Mouse (Mus musculus) hindbrain, embryonic 13.5 days (tissue): ENCODE measurements around the gene Igsf10. TPM values are rescaled to one million over a fixed set of nuclear protein-coding genes. Genes with fewer than 3 reads are reported as not detected.

ENCODE experiments used
- ATAC-seq: fragments of 200-750 bp; cut with Nextera tagmentation; 2 replicates; pipeline ENCODE4 v1.8.0; 2017; ENCODE audit warnings: moderate TSS enrichment; ENCODE audit not compliant: low FRiP score
- H3K27ac ChIP-seq: fragments of 300-500 bp; sonication (generic); 2 replicates; pipeline ENCODE4 v1.5.1; 2015; ENCODE audit warnings: inconsistent platforms, mild to moderate bottlenecking, moderate library complexity
- H3K27me3 ChIP-seq: fragments of 300-500 bp; sonication (generic); 2 replicates; pipeline ENCODE4 v1.6.1; 2015; ENCODE audit warnings: mild to moderate bottlenecking, inconsistent platforms
- H3K36me3 ChIP-seq: fragments of 300-500 bp; sonication (generic); 2 replicates; pipeline ENCODE4 v1.6.1; 2015; ENCODE audit warnings: mild to moderate bottlenecking, inconsistent platforms
- H3K4me1 ChIP-seq: fragments of 300-500 bp; sonication (generic); replicated peaks from 2 replicates; pipeline ENCODE4 v1.6.1; 2015; ENCODE audit warnings: inconsistent platforms
- H3K4me2 ChIP-seq: fragments of 300-500 bp; sonication (generic); 2 replicates; pipeline ENCODE4 v1.6.1; 2015; ENCODE audit warnings: inconsistent platforms, mild to moderate bottlenecking, moderate library complexity
- H3K4me3 ChIP-seq: fragments of 300-500 bp; sonication (generic); 2 replicates; pipeline ENCODE4 v1.5.1; 2015; ENCODE audit warnings: mild to moderate bottlenecking, inconsistent platforms
- H3K9ac ChIP-seq: fragments of 300-500 bp; sonication (generic); 2 replicates; pipeline ENCODE4 v1.6.1; 2015; ENCODE audit warnings: mild to moderate bottlenecking, inconsistent platforms
- H3K9me3 ChIP-seq: fragments of 300-500 bp; sonication (generic); 2 replicates; pipeline ENCODE4 v1.6.1; 2016; ENCODE audit warnings: inconsistent platforms
- WGBS: fragments of 180-500 bp; shearing (Covaris S2); methylation state at CpG from one replicate; pipeline ENCODE4 v1.1.7; 2015; 5-methylcytosine and 5-hydroxymethylcytosine counted together
- polyA plus RNA-seq: library from polyadenylated mRNA; unstranded; fragments of >200 nt; fragmentation: Nextera tagmentation; extraction: Ambion mirVana; gene quantifications from 2 replicates; pipeline ENCODE4 v1.2.1, GENCODE M21; 2015

Igsf10 gene
- polyA plus RNA-seq, 1 experiment from 2014 or later, result 3.3 TPM

GRCm38 (mm10) chr3:59321278-59321876 lies 22.8 kb downstream of the Igsf10 start:
- no peak overlapping the region for H3K4me2 ChIP-seq
- no peak; the same call in 1 of the 2 replicates for ATAC-seq
- no peaks in the 10 kb centered on the region for H3K27me3 ChIP-seq
- H3K4me3 ChIP-seq, result no peak overlapping the region
- peaks cover 18% of the 10 kb centered on the region; the same call in 1 of the 2 replicates for H3K36me3 ChIP-seq
- no peaks in the 10 kb centered on the region for H3K4me1 ChIP-seq
- 49% methylated on average over 7 of the region's 7 CpGs for WGBS
- no peak overlapping the region for H3K27ac ChIP-seq
- H3K9ac ChIP-seq, result no peak overlapping the region
- no peaks in the 10 kb centered on the region for H3K9me3 ChIP-seq

GRCm38 (mm10) chr3:59316077-59316476 lies 28.1 kb downstream of the Igsf10 start:
- no peak overlapping the region for H3K4me3 ChIP-seq
- no peaks in the 10 kb centered on the region for H3K27me3 ChIP-seq
- no peak for ATAC-seq
- H3K9me3 ChIP-seq, result no peaks in the 10 kb centered on the region
- H3K4me1 ChIP-seq, result no peaks in the 10 kb centered on the region; the same call in 1 of the 2 replicates
- 70% methylated on average over 7 of the region's 7 CpGs for WGBS
- no peak overlapping the region for H3K9ac ChIP-seq
- no peak overlapping the region for H3K27ac ChIP-seq
- peaks cover 18% of the 10 kb centered on the region; the same call in 1 of the 2 replicates for H3K36me3 ChIP-seq
- H3K4me2 ChIP-seq, result no peak overlapping the region

GRCm38 (mm10) chr3:59312610-59313009 lies 31.6 kb downstream of the Igsf10 start:
- H3K9ac ChIP-seq, result no peak overlapping the region
- no peak overlapping the region for H3K27ac ChIP-seq
- no peaks in the 10 kb centered on the region; the same call in 1 of the 2 replicates for H3K36me3 ChIP-seq
- H3K27me3 ChIP-seq, result no peaks in the 10 kb centered on the region
- no peaks in the 10 kb centered on the region; the same call in 1 of the 2 replicates for H3K4me1 ChIP-seq
- H3K4me3 ChIP-seq, result no peak overlapping the region
- H3K9me3 ChIP-seq, result no peaks in the 10 kb centered on the region
- no peak overlapping the region for H3K4me2 ChIP-seq
- ATAC-seq, result no peak
- 88% methylated on average over 10 of the region's 10 CpGs for WGBS

GRCm38 (mm10) chr3:59305518-59305917 lies 38.7 kb downstream of the Igsf10 start:
- Histone ChIP-seq H3K4me3 (no peak overlapping the region), H3K4me1 (no peaks in the 10 kb centered on the region), H3K4me2 (no peak overlapping the region), H3K9me3 (no peaks in the 10 kb centered on the region), H3K27ac (no peak overlapping the region), H3K9ac (no peak overlapping the region), H3K36me3 (peaks cover 6% of the 10 kb centered on the region; the same call in 1 of the 2 replicates), H3K27me3 (no peaks in the 10 kb centered on the region)
- WGBS, result 90% methylated on average over 2 of the region's 2 CpGs
- no peak for ATAC-seq

GRCm38 (mm10) chr3:59304944-59305343 lies 39.2 kb downstream of the Igsf10 start:
- WGBS, result 97% methylated on average over 5 of the region's 5 CpGs
- Histone ChIP-seq H3K27ac (no peak overlapping the region), H3K4me2 (no peak overlapping the region), H3K4me1 (no peaks in the 10 kb centered on the region), H3K9ac (no peak overlapping the region), H3K4me3 (no peak overlapping the region), H3K36me3 (peaks cover 6% of the 10 kb centered on the region; the same call in 1 of the 2 replicates), H3K27me3 (no peaks in the 10 kb centered on the region), H3K9me3 (no peaks in the 10 kb centered on the region)
- ATAC-seq, result no peak

GRCm38 (mm10) chr3:59297653-59298052 lies 46.5 kb downstream of the Igsf10 start:
- Histone ChIP-seq H3K27me3 (no peaks in the 10 kb centered on the region), H3K36me3 (no peaks in the 10 kb centered on the region), H3K4me3 (no peak overlapping the region), H3K4me2 (no peak overlapping the region), H3K9ac (no peak overlapping the region), H3K4me1 (no peaks in the 10 kb centered on the region), H3K27ac (no peak overlapping the region), H3K9me3 (no peaks in the 10 kb centered on the region)
- 88% methylated on average over 16 of the region's 16 CpGs for WGBS
- ATAC-seq, result no peak

GRCm38 (mm10) chr3:59296563-59297130 lies 47.5 kb downstream of the Igsf10 start:
- no peaks in the 10 kb centered on the region for H3K9me3 ChIP-seq
- no peaks in the 10 kb centered on the region for H3K36me3 ChIP-seq
- no peak overlapping the region for H3K27ac ChIP-seq
- no peak overlapping the region for H3K4me2 ChIP-seq
- H3K4me3 ChIP-seq, result no peak overlapping the region
- no peaks in the 10 kb centered on the region for H3K27me3 ChIP-seq
- no peak for ATAC-seq
- no peak overlapping the region for H3K9ac ChIP-seq
- 96% methylated on average over 5 of the region's 5 CpGs for WGBS
- no peaks in the 10 kb centered on the region for H3K4me1 ChIP-seq

GRCm38 (mm10) chr3:59295699-59296562 lies 48.3 kb downstream of the Igsf10 start:
- Histone ChIP-seq H3K9me3 (no peaks in the 10 kb centered on the region), H3K4me2 (no peak overlapping the region), H3K9ac (no peak overlapping the region), H3K4me1 (no peaks in the 10 kb centered on the region), H3K4me3 (no peak overlapping the region), H3K27me3 (no peaks in the 10 kb centered on the region), H3K36me3 (no peaks in the 10 kb centered on the region), H3K27ac (no peak overlapping the region)
- 94% methylated on average over 16 of the region's 16 CpGs for WGBS
- ATAC-seq, result no peak

- ATAC-seq, result no peak
- H3K36me3 ChIP-seq, result no peaks in the 10 kb centered on the region
- H3K9me3 ChIP-seq, result no peaks in the 10 kb centered on the region
- H3K4me1 ChIP-seq, result no peaks in the 10 kb centered on the region
- 78% methylated on average over 5 of the region's 5 CpGs for WGBS
- H3K4me2 ChIP-seq, result no peak overlapping the region
- H3K9ac ChIP-seq, result no peak overlapping the region
- H3K4me3 ChIP-seq, result no peak overlapping the region
- no peak overlapping the region for H3K27ac ChIP-seq
- H3K27me3 ChIP-seq, result no peaks in the 10 kb centered on the region
Measured at GRCm38 (mm10) chr3:59293437-59294199, 50.6 kb downstream of the Igsf10 start.

- Histone ChIP-seq H3K9ac (no peak overlapping the region), H3K36me3 (no peaks in the 10 kb centered on the region), H3K27me3 (no peaks in the 10 kb centered on the region), H3K27ac (no peak overlapping the region), H3K9me3 (no peaks in the 10 kb centered on the region), H3K4me1 (no peaks in the 10 kb centered on the region), H3K4me2 (no peak overlapping the region), H3K4me3 (no peak overlapping the region)
- WGBS, result 85% methylated on average over 2 of the region's 2 CpGs
- no peak for ATAC-seq
Measured at GRCm38 (mm10) chr3:59290551-59290950, 53.6 kb downstream of the Igsf10 start.

GRCm38 (mm10) chr3:59278620-59279019 lies 65.6 kb downstream of the Igsf10 start:
- ATAC-seq, result no peak
- no peaks in the 10 kb centered on the region for H3K9me3 ChIP-seq
- H3K27ac ChIP-seq, result no peak overlapping the region
- peaks cover 11% of the 10 kb centered on the region for H3K36me3 ChIP-seq
- no peak overlapping the region for H3K4me3 ChIP-seq
- no peak overlapping the region for H3K9ac ChIP-seq
- H3K4me2 ChIP-seq, result no peak overlapping the region
- H3K27me3 ChIP-seq, result no peaks in the 10 kb centered on the region
- peaks cover 7% of the 10 kb centered on the region; the same call in 1 of the 2 replicates for H3K4me1 ChIP-seq

- peaks cover 7% of the 10 kb centered on the region; the same call in 1 of the 2 replicates for H3K4me1 ChIP-seq
- ATAC-seq, result no peak
Measured at GRCm38 (mm10) chr3:59278254-59278533, 66.0 kb downstream of the Igsf10 start.

More at GRCm38 (mm10) chr3:59278254-59278533, 66.0 kb downstream of the Igsf10 start:
- no peak overlapping the region for H3K9ac ChIP-seq
- H3K36me3 ChIP-seq, result peaks cover 11% of the 10 kb centered on the region
- H3K27me3 ChIP-seq, result no peaks in the 10 kb centered on the region
- WGBS, result 84% methylated on average over 3 of the region's 3 CpGs
- no peaks in the 10 kb centered on the region for H3K9me3 ChIP-seq
- H3K27ac ChIP-seq, result no peak overlapping the region
- no peak overlapping the region for H3K4me3 ChIP-seq
- no peak overlapping the region for H3K4me2 ChIP-seq
